Mouse (Mus musculus): ENCODE data around the gene Prcp.

DNA sequence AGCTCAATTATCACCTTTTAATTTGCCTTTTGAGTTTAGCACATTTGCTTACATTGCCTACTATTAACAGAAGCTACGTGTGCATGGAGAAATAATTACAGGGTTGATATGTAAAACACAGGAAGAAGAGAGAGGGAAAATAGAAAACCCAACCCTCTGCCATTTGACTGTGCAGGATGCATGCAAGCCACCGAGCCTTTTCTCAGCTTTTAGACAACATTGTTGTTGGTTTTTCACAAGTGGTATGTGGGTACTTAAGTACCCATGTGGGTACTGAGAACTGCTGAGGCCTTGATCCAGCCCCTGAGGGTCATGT lies 46.5 kb downstream of the Prcp start:
- TF ChIP-seq CTCF (IDR thresholded peaks at IDR 0.05) (no peak), EP300 (IDR thresholded peaks at IDR 0.05) (no peak)

Data from lung, postnatal 0 days (tissue).